Mouse (Mus musculus) urinary bladder, adult 18-20 months (tissue): ENCODE measurements around the gene Tas2r122.
"Not testable (repeated sequence)": the region's sequence is repeated elsewhere in the genome, so short reads cannot be mapped to it uniquely, and the experiment has no call there.

Experiments used
- DNase-seq, 2 experiments: peaks; one replicate each; pipeline ENCODE4 v3.0.0; 2022; ENCODE audit warnings: low spot score in 2 of 2, mixed read lengths in 2 of 2

The Tas2r122 gene

GRCm38 (mm10) chr6:132711828-132712227, at the start of gene Tas2r122:
Gene Tas2r122 (minus strand): TSS chr6:132711928.
- no peak for DNase-seq

GRCm38 (mm10) chr6:132754430-132754829, 42.7 kb upstream of the Tas2r122 start, which contains the start of gene Tas2r124:
Gene Tas2r124 (plus strand): TSS chr6:132754730.
- no peak for DNase-seq

GRCm38 (mm10) chr6:132750206-132750605, 38.5 kb upstream of the Tas2r122 start:
- no peak for DNase-seq

- DNase-seq = no peak
These were observed 26.2 kb upstream of the Tas2r122 start, which contains the start of gene Tas2r115 for GRCm38 (mm10) chr6:132737935-132738334. Gene Tas2r115 (minus strand): TSS chr6:132738035.

- no peak for DNase-seq
These were observed 10.8 kb downstream of the Tas2r122 start, which contains the start of gene Tas2r121 for GRCm38 (mm10) chr6:132700907-132701306. Gene Tas2r121 (minus strand): TSS chr6:132701007.

- not testable (repeated sequence) for DNase-seq
These were observed 20.1 kb downstream of the Tas2r122 start for GRCm38 (mm10) chr6:132691596-132691995.
